Mouse (Mus musculus): ENCODE measurements around the gene Gm20388.

The Gm20388 gene

DNA sequence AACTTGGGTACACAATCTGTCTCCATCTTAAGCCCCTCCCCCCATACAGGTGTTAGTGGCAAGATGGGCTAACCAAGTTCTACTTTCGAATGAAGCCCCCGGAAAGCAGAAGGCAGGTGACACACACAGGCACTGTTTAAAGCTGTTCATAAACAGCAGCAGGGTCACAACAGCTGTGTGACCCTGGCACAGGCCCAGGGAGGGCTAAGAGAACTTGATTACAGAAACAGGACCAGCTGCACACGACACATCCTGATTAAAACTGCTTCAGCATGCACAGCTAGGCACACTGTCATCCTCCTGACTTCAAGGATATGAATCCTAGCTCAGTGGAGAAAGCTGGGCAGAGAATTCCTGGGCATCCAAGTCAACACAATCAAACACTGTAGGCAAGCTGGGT lies 1551.5 kb downstream of the Gm20388 start:
- no peak for DNase-seq (ENCODE audit: low spot score)

- DNase-seq (ENCODE audit: low spot score), result no peak
These were observed 1557.7 kb downstream of the Gm20388 start for GRCm38 (mm10) chr8:121468083-121469071.

DNA sequence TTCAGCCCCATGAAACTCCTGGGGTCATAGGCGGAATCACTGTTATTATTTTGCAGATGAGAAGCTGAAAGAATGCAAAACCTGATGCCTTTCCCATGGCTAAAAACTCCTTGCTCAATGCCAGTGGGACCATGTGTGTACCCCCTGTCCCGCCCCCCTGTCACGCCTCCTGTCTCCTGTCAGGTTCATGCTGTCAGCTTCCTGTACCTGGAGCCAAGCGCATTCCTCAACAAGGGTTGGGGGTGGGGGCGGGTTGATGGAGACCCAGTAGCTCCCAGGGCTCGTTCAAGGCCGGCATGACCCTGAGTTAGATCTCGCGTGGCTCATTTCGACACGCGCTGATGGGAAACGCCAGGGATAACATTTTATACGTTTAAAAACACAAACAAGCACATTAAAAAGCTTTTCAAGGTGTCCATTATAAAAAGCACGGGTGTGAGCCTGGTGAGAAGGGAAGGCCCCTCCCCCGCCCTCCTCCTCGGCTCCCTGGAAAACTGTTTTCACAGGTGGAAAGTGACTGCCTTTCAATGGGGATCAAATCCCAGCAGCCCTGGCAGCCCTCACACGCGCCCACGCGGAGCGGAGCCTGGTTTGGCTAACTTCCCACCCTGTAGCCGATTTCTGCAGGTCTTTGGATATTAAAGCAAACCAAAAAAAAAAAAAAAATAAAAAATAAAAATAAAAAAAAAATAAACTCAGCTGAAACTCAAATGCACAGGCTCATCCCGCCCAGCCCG lies 1563.7 kb downstream of the Gm20388 start:
- DNase-seq (ENCODE audit: low spot score), result no peak

- DNase-seq (ENCODE audit: low spot score), result no peak
These were observed 1564.2 kb downstream of the Gm20388 start for GRCm38 (mm10) chr8:121474898-121475284.

DNA sequence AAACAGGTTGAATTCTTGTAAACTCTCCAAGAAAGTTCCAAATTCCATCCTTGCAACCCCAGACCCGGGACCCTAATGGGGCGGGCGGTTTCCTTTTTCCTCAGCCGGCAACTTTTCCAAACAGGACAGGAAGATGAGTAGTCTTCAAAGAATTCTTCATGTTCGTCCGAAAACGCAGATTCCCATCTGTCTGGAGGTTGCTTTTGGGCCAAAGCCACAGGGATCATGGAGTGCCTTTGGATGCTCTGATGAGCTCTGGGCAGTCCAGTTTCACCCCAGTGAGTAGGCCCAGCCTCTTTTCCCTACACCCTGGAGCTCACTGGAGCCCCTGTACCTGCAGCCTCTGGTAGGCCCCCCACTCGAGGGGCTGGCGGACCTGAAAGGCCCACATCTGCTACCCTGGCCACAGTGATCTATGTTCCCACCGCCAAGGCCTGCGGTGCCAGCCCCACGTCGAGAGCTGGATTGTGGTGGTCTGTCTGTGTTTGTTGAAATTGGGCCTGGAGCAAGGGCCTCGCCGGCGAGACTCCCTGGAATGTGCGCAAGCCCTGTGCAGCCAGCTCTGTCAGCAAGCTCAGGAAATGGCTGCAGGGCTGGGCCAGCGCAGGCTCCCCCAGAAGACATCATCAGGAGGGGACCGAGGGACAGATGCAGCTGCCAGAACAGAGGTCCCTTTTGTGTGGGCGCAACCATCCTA lies 1567.4 kb downstream of the Gm20388 start:
- no peak for DNase-seq (ENCODE audit: low spot score)

GRCm38 (mm10) chr8:121479144-121479543 lies 1568.5 kb downstream of the Gm20388 start:
- no peak for DNase-seq (ENCODE audit: low spot score)

DNA sequence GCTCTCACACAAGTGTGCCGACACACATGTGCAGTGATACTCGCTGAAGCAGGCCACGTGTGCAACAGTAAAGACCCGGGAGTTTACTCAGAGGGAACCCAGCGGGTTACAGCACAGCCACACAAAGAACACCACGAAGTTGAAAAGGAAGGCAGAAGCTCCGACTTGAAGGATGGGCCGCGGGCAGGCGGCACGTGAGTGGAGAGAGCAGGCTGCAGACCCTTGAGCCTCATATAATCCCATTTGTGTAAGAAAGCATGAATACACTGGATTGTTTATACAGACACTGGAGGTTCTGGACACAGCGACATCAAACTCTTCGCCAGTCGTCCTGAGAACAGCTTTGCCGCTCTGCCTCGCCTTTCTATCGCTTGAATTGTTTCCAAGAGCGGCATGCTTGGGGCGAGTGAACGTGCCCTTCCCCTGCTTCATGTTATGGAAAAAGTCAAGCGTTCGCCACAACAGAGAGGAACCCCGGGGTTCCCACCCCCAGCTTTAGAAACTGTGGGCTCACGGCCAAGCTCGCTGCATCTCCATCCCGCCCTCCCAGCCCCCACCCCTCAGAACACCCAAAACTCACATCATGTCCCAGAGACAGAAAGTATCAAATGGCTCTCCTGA lies 1569.9 kb downstream of the Gm20388 start:
- DNase-seq (ENCODE audit: low spot score), result no peak

GRCm38 (mm10) chr8:121484072-121484782 lies 1573.6 kb downstream of the Gm20388 start:
- DNase-seq (ENCODE audit: low spot score), result no peak

GRCm38 (mm10) chr8:121491633-121492032 lies 1581.0 kb downstream of the Gm20388 start:
- no peak for DNase-seq (ENCODE audit: low spot score)

GRCm38 (mm10) chr8:121497621-121498020 lies 1587.0 kb downstream of the Gm20388 start:
- no peak for DNase-seq (ENCODE audit: low spot score)

DNA sequence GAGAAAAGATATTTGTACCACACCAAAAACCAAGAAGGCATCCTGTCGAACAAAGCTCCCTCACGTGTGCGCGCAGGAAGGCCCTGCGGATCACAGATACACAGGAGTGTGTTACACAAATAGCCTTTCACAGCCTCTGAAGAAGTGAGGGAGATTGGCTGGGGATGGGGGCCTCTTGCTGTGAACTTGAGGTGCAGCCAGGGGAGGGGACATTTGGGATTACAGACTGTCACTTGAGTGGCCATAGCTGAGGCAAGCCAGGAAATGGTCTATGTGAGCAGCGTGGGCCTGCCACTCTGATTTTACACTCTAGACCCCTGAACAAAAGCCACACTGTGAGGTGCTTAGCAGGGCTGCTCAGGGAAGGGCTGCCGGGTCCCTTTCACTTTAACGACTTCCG lies 1601.1 kb downstream of the Gm20388 start:
- no peak for DNase-seq (ENCODE audit: low spot score)

DNA sequence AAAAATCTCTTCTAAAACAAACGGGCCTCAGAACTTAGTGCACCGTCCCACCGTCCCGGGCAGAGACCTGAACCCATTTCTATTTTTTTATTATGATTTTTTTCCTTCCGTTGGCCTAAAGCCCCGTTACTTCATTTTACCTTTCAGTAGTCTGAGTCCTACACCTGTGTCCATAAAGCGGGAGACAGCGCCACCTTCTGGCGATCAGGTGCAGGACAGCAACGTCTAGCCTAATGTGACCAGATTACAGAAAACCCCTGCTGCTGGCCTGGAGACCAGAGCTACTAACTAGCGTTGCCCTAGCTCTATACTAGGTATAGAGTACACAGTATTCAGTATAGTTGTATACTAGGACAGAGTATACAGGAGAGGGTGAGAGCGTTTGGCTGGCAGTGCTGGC lies 1602.8 kb downstream of the Gm20388 start:
- DNase-seq (ENCODE audit: low spot score), result peak; percentile 85

DNA sequence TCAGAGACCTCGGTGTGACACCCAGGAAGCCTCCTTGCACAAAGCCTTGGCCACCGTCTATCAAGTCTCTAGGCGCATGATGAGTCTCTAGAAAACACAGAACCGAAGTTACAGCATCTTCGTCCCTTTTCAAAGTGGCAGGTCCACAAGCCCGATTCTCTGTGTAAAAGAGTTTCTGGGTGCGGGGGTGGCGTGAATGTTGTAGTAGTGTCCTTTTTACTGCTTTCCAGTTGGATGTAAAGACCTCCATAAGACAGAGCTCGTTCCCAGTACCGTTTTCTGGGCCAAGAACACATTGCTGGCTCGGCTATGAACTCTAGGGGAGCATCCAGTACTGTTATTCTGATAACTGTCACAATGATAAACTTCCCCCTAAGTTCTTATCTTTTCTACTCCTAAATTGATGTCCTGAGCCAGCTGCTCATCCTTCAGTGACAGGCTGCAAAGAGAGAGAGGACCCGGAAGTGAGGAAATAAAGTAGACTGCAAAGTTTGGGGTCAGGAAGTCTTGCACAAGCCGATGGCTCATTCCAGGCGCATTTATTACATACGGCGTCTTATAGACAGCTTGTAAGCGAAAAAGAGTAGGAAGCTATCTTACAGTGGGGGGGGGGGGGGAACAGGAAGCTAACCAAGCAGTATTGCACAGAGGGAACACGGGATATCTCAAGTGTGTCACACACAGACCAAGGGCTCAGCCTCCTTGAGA lies 1614.6 kb downstream of the Gm20388 start:
- DNase-seq (ENCODE audit: low spot score), result no peak

DNA sequence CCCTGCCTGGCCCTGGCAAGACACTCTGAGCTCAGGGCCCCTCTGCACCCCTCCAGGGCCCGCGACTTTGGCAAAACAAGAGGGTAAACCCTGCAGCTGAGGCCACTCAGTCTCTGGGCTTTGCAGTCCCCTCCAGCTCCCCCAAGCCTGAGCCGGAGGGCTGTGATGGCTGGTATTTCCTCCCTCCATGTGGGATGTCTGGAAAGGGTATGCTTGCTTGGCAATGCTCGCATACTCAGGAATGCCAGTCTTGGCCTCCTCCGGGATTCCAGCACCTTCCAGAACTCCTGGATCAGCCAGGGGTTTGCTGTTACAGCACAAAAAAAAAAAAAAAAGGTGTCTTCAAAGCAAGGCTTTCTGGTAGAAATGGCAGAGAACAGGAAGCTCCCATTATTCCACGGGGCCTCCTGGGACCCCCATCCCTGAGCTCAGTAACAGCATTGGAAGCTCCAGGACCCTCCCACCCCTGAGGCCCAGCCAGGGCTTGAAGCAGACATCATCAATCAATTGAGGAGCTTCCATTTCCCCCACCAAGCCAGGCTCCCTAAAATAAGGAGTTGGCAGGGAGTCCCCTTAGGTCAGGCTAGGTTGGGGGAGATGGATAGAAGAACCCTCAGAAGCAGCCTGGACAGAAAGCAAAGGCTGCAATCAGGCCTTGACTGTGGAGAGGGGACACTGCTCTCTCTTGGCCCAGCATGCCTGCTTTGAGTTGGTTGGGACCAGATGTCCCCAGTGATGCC lies 1616.3 kb downstream of the Gm20388 start:
- DNase-seq (ENCODE audit: low spot score), result no peak

DNA sequence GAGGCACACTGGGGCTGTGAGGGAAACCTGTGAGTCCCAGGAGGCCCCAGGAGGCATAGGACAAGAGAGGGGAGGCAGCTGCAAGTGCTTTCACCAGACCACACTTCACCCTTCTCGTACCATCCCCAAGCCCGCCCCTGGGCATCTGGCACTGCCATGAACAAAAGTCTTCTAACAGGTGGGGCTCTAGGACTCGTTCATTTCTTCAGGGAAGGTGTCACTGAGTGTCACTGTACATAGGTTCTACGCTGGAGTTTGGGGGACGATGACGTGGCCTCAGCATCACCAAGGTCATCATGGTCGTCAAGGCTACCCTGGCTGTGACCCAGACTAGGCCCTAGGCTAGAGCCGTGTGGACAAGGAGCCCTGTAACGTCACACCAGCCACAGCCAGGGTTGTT lies 1617.1 kb downstream of the Gm20388 start:
- no peak for DNase-seq (ENCODE audit: low spot score)

- DNase-seq (ENCODE audit: low spot score), result no peak
These were observed 1618.1 kb downstream of the Gm20388 start for GRCm38 (mm10) chr8:121528790-121529189.

- DNase-seq (ENCODE audit: low spot score), result no peak
These were observed 1620.0 kb downstream of the Gm20388 start for GRCm38 (mm10) chr8:121530639-121531038.

- no peak for DNase-seq (ENCODE audit: low spot score)
These were observed 1621.7 kb downstream of the Gm20388 start for GRCm38 (mm10) chr8:121532381-121532780.

GRCm38 (mm10) chr8:121541862-121542261 lies 1631.2 kb downstream of the Gm20388 start:
- DNase-seq (ENCODE audit: low spot score), result no peak

- DNase-seq (ENCODE audit: low spot score), result no peak
These were observed 1632.3 kb downstream of the Gm20388 start for GRCm38 (mm10) chr8:121542901-121543300.

Measured in urinary bladder, postnatal 25 days (tissue).